Mouse (Mus musculus) lung, embryonic 14.5 days (tissue): ENCODE results near the gene Jag2. TPM values are rescaled to one million over a fixed set of nuclear protein-coding genes. Genes with fewer than 3 reads are reported as not detected.

Source experiments
- ATAC-seq: fragments of 200-750 bp; cut with Nextera tagmentation; 2 replicates; pipeline ENCODE4 v1.8.0; 2017; ENCODE audit warnings: mild to moderate bottlenecking, moderate TSS enrichment, moderate library complexity; ENCODE audit not compliant: insufficient read depth
- DNase-seq: peaks from one replicate; pipeline ENCODE4 v3.0.0-alpha.2; 2015
- H3K27ac ChIP-seq: fragments of 300-500 bp; sonication (generic); 2 replicates; pipeline ENCODE4 v1.5.1; 2014; ENCODE audit warnings: low read depth, mild to moderate bottlenecking, moderate library complexity
- H3K27me3 ChIP-seq: fragments of 300-500 bp; sonication (generic); 2 replicates; pipeline ENCODE4 v1.6.1; 2014; ENCODE audit warnings: low read length, control low read depth; ENCODE audit not compliant: insufficient read depth
- H3K36me3 ChIP-seq: fragments of 300-500 bp; sonication (generic); 2 replicates; pipeline ENCODE4 v1.6.1; 2014; ENCODE audit warnings: control low read depth; ENCODE audit not compliant: insufficient read depth
- H3K4me1 ChIP-seq: fragments of 300-500 bp; sonication (generic); 2 replicates; pipeline ENCODE4 v1.6.1; 2014; ENCODE audit warnings: antibody characterized with exemption, control low read depth; ENCODE audit not compliant: insufficient read depth
- H3K4me2 ChIP-seq: fragments of 300-500 bp; sonication (generic); 2 replicates; pipeline ENCODE4 v1.6.1; 2014; ENCODE audit warnings: mild to moderate bottlenecking
- H3K4me3 ChIP-seq: fragments of 300-500 bp; sonication (generic); 2 replicates; pipeline ENCODE4 v1.5.1; 2014; ENCODE audit warnings: low read depth, low read length
- H3K9ac ChIP-seq: fragments of 300-500 bp; sonication (generic); 2 replicates; pipeline ENCODE4 v1.6.1; 2014
- H3K9me3 ChIP-seq: fragments of 300-500 bp; sonication (generic); 2 replicates; pipeline ENCODE4 v1.6.1; 2016; ENCODE audit warnings: low read depth, low read length, control low read depth
- CTCF ChIP-seq: IDR thresholded peaks from 2 replicates; pipeline ENCODE4 v1.5.1; 2016; ENCODE audit warnings: antibody characterized with exemption, low read depth
- WGBS: fragments of 180-500 bp; shearing (Covaris S2); extraction: QIAGEN DNeasy Blood & Tissue Kit; methylation state at CpG from one replicate; pipeline ENCODE4 v1.1.7; 2014; 5-methylcytosine and 5-hydroxymethylcytosine counted together
- polyA plus RNA-seq: library from polyadenylated mRNA; unstranded; fragments of >200 nt; fragmentation: Nextera tagmentation; extraction: Ambion mirVana; gene quantifications from 2 replicates; pipeline ENCODE4 v1.2.1, GENCODE M21; 2014

Gene Jag2
- polyA plus RNA-seq, 1 experiment from 2014 or later, result 8.0 TPM

- no peaks in the 10 kb centered on the region for H3K9me3 ChIP-seq
- no peak for ATAC-seq
- H3K27ac ChIP-seq, result no peak overlapping the region
- no peak overlapping the region for H3K4me3 ChIP-seq
- H3K4me2 ChIP-seq, result no peak overlapping the region
- DNase-seq, result no peak
- no peaks in the 10 kb centered on the region for H3K4me1 ChIP-seq
- WGBS, result 49% methylated on average over 7 of the region's 7 CpGs
- H3K9ac ChIP-seq, result no peak overlapping the region
- H3K27me3 ChIP-seq, result no peaks in the 10 kb centered on the region
- TF ChIP-seq CTCF, result no peak
- H3K36me3 ChIP-seq, result no peaks in the 10 kb centered on the region
These were observed 44.1 kb downstream of the Jag2 start for GRCm38 (mm10) chr12:112885465-112885864.

- DNase-seq (no peak), ATAC-seq (no peak)
- WGBS, result 56% methylated on average over 6 of the region's 6 CpGs
- H3K27ac ChIP-seq, result no peak overlapping the region
- H3K4me2 ChIP-seq, result no peak overlapping the region
- no peak overlapping the region for H3K9ac ChIP-seq
- no peak for TF ChIP-seq CTCF
- H3K9me3 ChIP-seq, result no peaks in the 10 kb centered on the region
- H3K4me3 ChIP-seq, result no peak overlapping the region
- H3K4me1 ChIP-seq, result no peaks in the 10 kb centered on the region; the same call in 1 of the 2 replicates
- H3K27me3 ChIP-seq, result peaks cover 25% of the 10 kb centered on the region
- H3K36me3 ChIP-seq, result no peaks in the 10 kb centered on the region
These were observed 48.2 kb downstream of the Jag2 start for GRCm38 (mm10) chr12:112881301-112881815.

GRCm38 (mm10) chr12:112880661-112881060, 48.9 kb downstream of the Jag2 start:
- H3K27ac ChIP-seq, result no peak overlapping the region
- H3K4me1 ChIP-seq, result no peaks in the 10 kb centered on the region; the same call in 1 of the 2 replicates
- WGBS, result 79% methylated on average over 4 of the region's 4 CpGs
- no peak for TF ChIP-seq CTCF
- no peak overlapping the region for H3K4me2 ChIP-seq
- H3K36me3 ChIP-seq, result no peaks in the 10 kb centered on the region
- H3K9me3 ChIP-seq, result no peaks in the 10 kb centered on the region
- peaks cover 32% of the 10 kb centered on the region for H3K27me3 ChIP-seq
- ATAC-seq (no peak), DNase-seq (no peak)
- H3K4me3 ChIP-seq, result no peak overlapping the region
- no peak overlapping the region for H3K9ac ChIP-seq

GRCm38 (mm10) chr12:112879731-112880130, 49.8 kb downstream of the Jag2 start:
- WGBS, result 79% methylated on average over 5 of the region's 5 CpGs
- Histone ChIP-seq H3K4me3 (no peak overlapping the region), H3K9me3 (no peaks in the 10 kb centered on the region), H3K36me3 (no peaks in the 10 kb centered on the region), H3K9ac (no peak overlapping the region), H3K27ac (no peak overlapping the region), H3K4me1 (no peaks in the 10 kb centered on the region; the same call in 1 of the 2 replicates), H3K27me3 (peaks cover 41% of the 10 kb centered on the region), H3K4me2 (no peak overlapping the region)
- TF ChIP-seq CTCF, result no peak
- ATAC-seq (no peak), DNase-seq (no peak)

DNA sequence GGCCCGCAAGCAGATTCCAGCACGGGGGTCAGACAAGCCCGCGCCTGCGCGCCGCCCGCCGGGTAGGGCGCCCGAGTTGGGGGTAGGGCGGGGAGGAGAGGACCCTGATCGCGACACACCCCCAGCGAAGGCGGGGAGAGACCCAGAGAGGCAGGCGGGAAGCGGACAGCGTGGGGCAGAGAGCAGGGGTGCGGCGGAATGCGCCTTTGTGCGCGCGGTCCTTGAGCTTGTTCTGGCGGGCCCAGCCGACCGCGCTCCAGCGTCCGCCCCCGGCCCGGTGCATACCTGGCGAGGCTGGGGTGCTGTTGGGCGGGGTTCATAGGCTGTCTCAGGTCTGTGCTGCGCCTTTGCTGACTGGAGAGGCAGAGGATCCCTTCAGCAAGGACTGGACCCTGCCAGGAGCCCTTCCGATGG, 52.0 kb downstream of the Jag2 start:
- peaks cover 3% of the 10 kb centered on the region; the same call in 1 of the 2 replicates for H3K4me1 ChIP-seq
- under 1% methylated on average over 35 of the region's 37 CpGs for WGBS
- peak overlapping the region; percentile 39 for H3K4me3 ChIP-seq
- DNase-seq, result peak; percentile 71
- peak overlapping the region; percentile 36 for H3K9ac ChIP-seq
- peaks cover 56% of the 10 kb centered on the region for H3K27me3 ChIP-seq
- no peak overlapping the region for H3K27ac ChIP-seq
- no peak for TF ChIP-seq CTCF
- H3K4me2 ChIP-seq, result peak overlapping the region; percentile 70
- H3K9me3 ChIP-seq, result no peaks in the 10 kb centered on the region
- peak; percentile 47 for ATAC-seq
- H3K36me3 ChIP-seq, result no peaks in the 10 kb centered on the region

DNA sequence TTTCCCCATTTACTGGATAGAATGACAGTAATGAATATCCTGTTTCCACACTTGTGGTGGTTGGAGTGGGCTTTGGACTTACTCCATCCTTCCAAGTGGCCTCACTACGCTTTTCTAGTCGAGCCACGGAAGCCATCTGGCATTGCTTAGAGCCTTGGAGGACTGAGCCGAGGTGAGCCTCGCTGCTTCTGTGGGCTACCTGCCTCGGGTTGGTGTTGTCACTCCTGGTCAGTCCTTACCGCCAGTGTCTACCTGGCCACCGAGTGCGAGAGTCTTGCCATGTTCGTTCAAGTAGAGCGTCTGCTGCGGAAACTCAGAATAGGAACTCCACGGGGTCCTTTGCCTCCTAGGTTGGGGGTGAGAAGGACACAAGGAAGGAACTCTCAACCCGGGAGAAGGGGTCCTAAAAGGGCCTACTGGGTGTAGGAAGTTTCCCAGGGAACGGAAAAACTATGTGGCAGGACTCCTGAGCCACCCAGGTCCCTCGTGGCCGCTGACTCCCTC, 52.5 kb downstream of the Jag2 start:
- Histone ChIP-seq H3K4me2 (peak overlapping the region; percentile 70), H3K36me3 (no peaks in the 10 kb centered on the region), H3K9ac (peak overlapping the region; percentile 36), H3K27me3 (peaks cover 56% of the 10 kb centered on the region), H3K4me1 (peaks cover 3% of the 10 kb centered on the region; the same call in 1 of the 2 replicates), H3K4me3 (peak overlapping the region; percentile 39), H3K9me3 (no peaks in the 10 kb centered on the region), H3K27ac (no peak overlapping the region)
- TF ChIP-seq CTCF, result no peak
- WGBS, result 4% methylated on average over 17 of the region's 17 CpGs
- DNase-seq, result no peak
- ATAC-seq, result no peak

DNA sequence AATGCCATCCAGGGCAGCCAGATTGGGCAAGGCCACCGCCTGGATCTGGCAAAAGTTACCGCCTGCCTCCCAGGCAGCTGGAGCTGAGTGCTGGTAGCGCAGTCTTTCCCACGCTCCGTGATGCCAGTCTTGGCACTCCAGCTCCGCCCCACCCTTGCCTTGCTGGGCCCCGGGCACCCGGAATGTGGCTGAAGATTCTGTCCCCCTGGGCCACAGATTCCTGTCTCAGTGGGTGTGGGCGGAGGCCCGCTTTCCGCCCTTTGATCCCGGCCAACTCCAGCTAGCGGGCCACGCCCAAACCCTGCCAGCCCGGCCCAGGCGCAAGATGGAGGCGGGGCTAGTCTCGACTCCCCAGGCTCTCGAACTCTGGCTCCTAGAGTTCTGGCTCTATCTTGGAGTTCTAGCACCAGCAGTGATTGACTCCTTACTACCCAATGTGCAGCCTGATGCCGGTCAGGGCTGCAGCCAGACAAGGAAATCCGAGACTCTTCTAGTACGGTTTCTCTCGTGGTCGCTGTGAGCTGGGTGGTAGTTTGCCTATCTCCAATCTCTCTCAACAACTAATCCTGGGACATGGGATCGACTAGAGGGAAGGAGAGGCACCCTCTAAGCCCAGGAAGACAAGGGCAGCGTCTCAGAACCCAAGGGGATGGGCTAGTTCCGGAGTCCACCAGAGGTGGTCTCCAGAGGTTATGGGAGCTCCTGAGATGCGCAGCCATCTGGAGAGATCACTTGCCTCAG, 53.1 kb downstream of the Jag2 start:
- ATAC-seq, result peak; percentile 8
- Histone ChIP-seq H3K27me3 (peaks cover 56% of the 10 kb centered on the region), H3K9ac (no peak overlapping the region), H3K4me1 (peaks cover 3% of the 10 kb centered on the region; the same call in 1 of the 2 replicates), H3K36me3 (no peaks in the 10 kb centered on the region), H3K4me2 (peak overlapping the region; percentile 70), H3K9me3 (no peaks in the 10 kb centered on the region), H3K4me3 (peak overlapping the region; percentile 39; the same call in 1 of the 2 replicates), H3K27ac (no peak overlapping the region)
- TF ChIP-seq CTCF, result no peak
- WGBS, result 8% methylated on average over 28 of the region's 28 CpGs
- peak; percentile 75 for DNase-seq
